Mouse (Mus musculus) intestine, postnatal 0 days (tissue): ENCODE results near the gene Usp8. TPM values are rescaled to one million over a fixed set of nuclear protein-coding genes. Genes with fewer than 3 reads are reported as not detected.

Source experiments
- ATAC-seq: fragments of 200-750 bp; cut with Nextera tagmentation; 2 replicates; pipeline ENCODE4 v1.8.0; 2017; ENCODE audit warnings: mild to moderate bottlenecking, moderate TSS enrichment, moderate library complexity
- H3K27ac ChIP-seq: fragments of 300-500 bp; sonication (generic); 2 replicates; pipeline ENCODE4 v1.5.1; 2014; ENCODE audit warnings: mild to moderate bottlenecking, low read depth, low read length, moderate library complexity
- H3K27me3 ChIP-seq: fragments of 300-500 bp; sonication (generic); replicated peaks from 2 replicates; pipeline ENCODE4 v1.6.1; 2014; ENCODE audit warnings: low read length, mixed read lengths; ENCODE audit not compliant: control insufficient read depth, insufficient read depth
- H3K36me3 ChIP-seq: fragments of 300-500 bp; sonication (generic); 2 replicates; pipeline ENCODE4 v1.6.1; 2014; ENCODE audit warnings: mild to moderate bottlenecking, moderate library complexity; ENCODE audit not compliant: control insufficient read depth, insufficient read depth
- H3K4me1 ChIP-seq: fragments of 300-500 bp; sonication (generic); replicated peaks from 2 replicates; pipeline ENCODE4 v1.6.1; 2014; ENCODE audit warnings: antibody characterized with exemption, low read length, mixed read lengths; ENCODE audit not compliant: control insufficient read depth, insufficient read depth
- H3K4me2 ChIP-seq: fragments of 300-500 bp; sonication (generic); replicated peaks from 2 replicates; pipeline ENCODE4 v1.6.1; 2014; ENCODE audit warnings: low read depth, mild to moderate bottlenecking, moderate library complexity
- H3K4me3 ChIP-seq: fragments of 300-500 bp; sonication (generic); 2 replicates; pipeline ENCODE4 v1.5.1; 2014; ENCODE audit warnings: low read depth, low read length
- H3K9ac ChIP-seq: fragments of 300-500 bp; sonication (generic); 2 replicates; pipeline ENCODE4 v1.6.1; 2014; ENCODE audit warnings: mild to moderate bottlenecking, low read depth, low read length
- H3K9me3 ChIP-seq: fragments of 300-500 bp; sonication (generic); 2 replicates; pipeline ENCODE4 v1.6.1; 2016; ENCODE audit warnings: mixed run types; ENCODE audit not compliant: control insufficient read depth
- CTCF ChIP-seq: sonication (generic); IDR thresholded peaks from 2 replicates; pipeline ENCODE4 v1.5.1; 2016; ENCODE audit warnings: low read depth, mild to moderate bottlenecking, control low read depth, antibody characterized with exemption, moderate library complexity
- WGBS: fragments of 180-500 bp; shearing (Covaris S2); extraction: QIAGEN DNeasy Blood & Tissue Kit; methylation state at CpG from one replicate; pipeline ENCODE4 v1.1.7; 2014; 5-methylcytosine and 5-hydroxymethylcytosine counted together
- polyA plus RNA-seq: library from polyadenylated mRNA; unstranded; fragments of >200 nt; fragmentation: Nextera tagmentation; extraction: Ambion mirVana; gene quantifications from 2 replicates; pipeline ENCODE4 v1.2.1, GENCODE M21; 2015

Usp8 gene
- polyA plus RNA-seq, 1 experiment from 2014 or later = 17.7 TPM

DNA sequence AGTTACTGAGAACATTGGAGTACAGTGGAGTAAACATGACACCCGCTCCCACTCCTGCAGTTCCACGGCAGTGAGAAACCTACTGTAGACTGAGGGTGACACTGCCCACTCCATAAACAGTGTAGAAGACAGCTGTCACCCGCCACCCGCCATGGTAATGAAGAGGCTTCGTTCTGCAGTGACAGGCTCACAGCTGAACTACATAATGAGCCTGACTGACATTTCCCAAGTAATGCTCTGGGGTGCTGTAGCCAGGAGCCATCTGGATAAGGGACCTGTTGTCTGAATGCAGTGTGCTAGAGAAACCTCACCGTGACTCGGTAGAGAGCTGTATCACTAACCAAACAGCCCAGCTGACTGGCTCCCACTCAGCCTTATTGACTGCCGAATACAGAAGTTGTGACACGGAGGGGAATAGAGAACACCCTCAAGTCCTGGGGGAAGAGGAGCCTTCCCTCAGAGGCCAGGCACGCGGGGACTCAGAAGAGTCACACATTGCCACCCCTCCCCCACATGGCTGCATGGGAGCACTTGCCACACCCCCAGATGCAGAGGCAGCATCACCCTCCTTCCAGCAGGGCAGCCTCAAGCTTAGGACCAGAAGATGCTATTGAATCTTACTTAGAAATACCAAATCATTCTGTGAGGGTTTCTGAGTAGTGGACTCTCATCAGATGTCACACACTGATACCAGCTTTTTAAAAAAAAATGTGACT is 58.9 kb downstream of the Usp8 start:
- Histone ChIP-seq H3K4me2 (no peak overlapping the region), H3K4me1 (no peaks in the 10 kb centered on the region), H3K4me3 (no peak overlapping the region), H3K9ac (no peak overlapping the region), H3K27ac (no peak overlapping the region), H3K9me3 (no peaks in the 10 kb centered on the region), H3K27me3 (no peaks in the 10 kb centered on the region), H3K36me3 (peaks cover 17% of the 10 kb centered on the region; the same call in 1 of the 2 replicates)
- TF ChIP-seq CTCF = no peak
- no peak for ATAC-seq
- 41% methylated on average over 11 of the region's 11 CpGs for WGBS

DNA sequence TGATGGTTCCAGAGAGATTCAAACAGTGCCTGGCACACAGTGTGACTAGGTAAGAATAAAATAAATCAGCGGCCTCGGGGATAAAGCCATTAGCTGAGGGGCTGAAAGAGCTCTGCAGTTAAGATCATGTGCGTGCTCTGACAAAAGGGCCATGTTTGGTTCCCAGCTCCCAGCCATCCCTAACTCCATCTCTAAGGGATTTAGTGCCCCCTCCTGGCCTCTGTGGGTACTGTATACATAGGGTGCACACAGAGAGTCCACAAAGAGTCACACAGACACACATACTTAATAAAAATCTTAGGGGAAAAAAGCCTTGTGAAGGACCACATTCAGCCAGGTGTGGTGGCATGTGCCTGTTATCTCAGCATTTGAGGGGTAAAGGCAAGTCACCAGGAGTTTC is 60.5 kb downstream of the Usp8 start:
- H3K9ac ChIP-seq = no peak overlapping the region
- peaks cover 2% of the 10 kb centered on the region; the same call in 1 of the 2 replicates for H3K36me3 ChIP-seq
- H3K27ac ChIP-seq = no peak overlapping the region
- ATAC-seq = no peak
- H3K9me3 ChIP-seq = no peaks in the 10 kb centered on the region
- no peaks in the 10 kb centered on the region for H3K4me1 ChIP-seq
- no peaks in the 10 kb centered on the region for H3K27me3 ChIP-seq
- H3K4me3 ChIP-seq = no peak overlapping the region
- 99% methylated on average over 3 of the region's 3 CpGs for WGBS
- no peak; the same call in 1 of the 2 replicates for TF ChIP-seq CTCF
- no peak overlapping the region for H3K4me2 ChIP-seq

DNA sequence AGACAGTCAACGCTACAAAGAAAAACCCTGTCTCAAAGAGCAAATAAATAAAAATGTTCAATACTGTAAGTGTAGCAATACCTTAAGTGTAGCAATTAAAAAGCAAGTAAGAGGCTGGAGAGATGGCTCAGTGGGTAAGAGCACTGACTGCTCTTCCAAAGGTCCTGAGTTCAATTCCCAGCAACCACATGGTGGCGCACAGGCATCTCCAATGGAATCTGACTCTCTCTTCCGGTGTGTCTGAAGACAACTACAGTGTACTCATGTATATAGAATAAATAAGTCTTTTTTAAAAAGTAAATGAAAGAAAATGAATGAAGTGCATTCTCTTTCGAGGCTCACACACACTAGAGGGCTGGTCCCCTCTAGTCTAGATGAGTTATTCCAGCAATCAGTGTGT is 61.1 kb downstream of the Usp8 start:
- peak; percentile 55 for TF ChIP-seq CTCF
- Histone ChIP-seq H3K4me1 (no peaks in the 10 kb centered on the region), H3K4me3 (no peak overlapping the region), H3K4me2 (no peak overlapping the region), H3K27ac (no peak overlapping the region), H3K27me3 (no peaks in the 10 kb centered on the region), H3K9ac (no peak overlapping the region), H3K9me3 (no peaks in the 10 kb centered on the region), H3K36me3 (no peaks in the 10 kb centered on the region; the same call in 1 of the 2 replicates)
- 73% methylated on average over 4 of the region's 4 CpGs for WGBS
- ATAC-seq = no peak

DNA sequence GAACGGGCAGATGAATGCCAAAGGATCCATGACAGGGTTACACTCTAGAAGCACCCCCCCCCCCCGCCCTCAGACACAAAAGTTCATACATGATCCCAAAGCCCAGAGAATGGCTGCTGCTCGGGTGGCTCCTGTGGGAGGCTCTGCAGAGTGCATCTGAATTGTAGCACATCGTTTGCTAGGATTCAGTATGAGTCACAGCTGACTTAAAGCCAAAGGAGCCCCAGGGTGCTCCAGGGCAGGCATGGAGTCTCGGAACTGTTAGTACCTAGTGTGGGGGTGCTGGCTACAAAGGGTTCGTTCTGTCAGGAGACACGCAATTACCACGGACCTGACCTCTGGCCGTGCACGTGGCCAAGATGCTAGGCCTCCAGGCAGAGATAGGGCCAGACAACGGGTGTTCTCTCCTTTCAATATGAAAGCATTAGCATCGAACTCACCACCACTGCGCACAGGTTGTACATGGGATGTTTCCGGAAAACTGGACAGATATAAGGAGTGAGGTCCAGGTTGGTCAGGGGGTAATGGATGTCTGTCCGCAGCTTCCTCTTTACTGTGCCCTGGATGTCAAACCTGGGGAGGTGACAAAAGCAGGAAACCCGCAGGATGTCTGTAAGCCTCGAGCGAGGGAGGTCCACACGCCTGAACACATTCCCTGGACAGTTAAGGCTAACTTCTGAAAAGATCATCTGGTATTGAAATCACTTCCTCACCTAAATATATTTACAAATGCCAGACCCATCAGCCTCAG is 62.5 kb downstream of the Usp8 start:
- no peak for TF ChIP-seq CTCF
- WGBS = 70% methylated on average over 19 of the region's 19 CpGs
- H3K9ac ChIP-seq = no peak overlapping the region
- H3K9me3 ChIP-seq = no peaks in the 10 kb centered on the region
- H3K27me3 ChIP-seq = no peaks in the 10 kb centered on the region
- H3K4me1 ChIP-seq = no peaks in the 10 kb centered on the region
- H3K4me2 ChIP-seq = no peak overlapping the region
- no peaks in the 10 kb centered on the region; the same call in 1 of the 2 replicates for H3K36me3 ChIP-seq
- ATAC-seq = no peak
- H3K27ac ChIP-seq = no peak overlapping the region
- H3K4me3 ChIP-seq = no peak overlapping the region

DNA sequence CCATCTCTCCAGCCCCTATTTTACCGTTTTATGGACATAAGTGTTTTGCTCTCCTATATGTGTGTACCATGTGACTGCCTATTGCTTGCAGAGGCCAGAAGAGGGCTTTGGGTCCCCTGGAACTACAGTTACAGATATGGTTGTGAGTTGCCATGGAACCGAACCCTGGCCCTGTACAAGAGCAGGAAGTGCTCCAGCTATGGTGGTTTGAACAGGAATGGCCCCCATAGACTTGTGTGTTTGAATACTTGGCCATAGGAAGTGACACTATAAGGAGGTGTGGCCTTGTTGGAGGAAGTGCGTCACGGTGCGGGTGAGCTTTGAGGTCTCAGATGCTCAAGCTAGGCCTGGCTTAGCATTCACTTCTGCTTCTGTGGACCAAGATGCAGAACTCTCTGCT is 65.1 kb downstream of the Usp8 start:
- no peak overlapping the region for H3K4me2 ChIP-seq
- no peak overlapping the region for H3K4me3 ChIP-seq
- no peak for TF ChIP-seq CTCF
- H3K27ac ChIP-seq = no peak overlapping the region
- WGBS = 89% methylated on average over 5 of the region's 5 CpGs
- no peaks in the 10 kb centered on the region for H3K27me3 ChIP-seq
- no peaks in the 10 kb centered on the region for H3K36me3 ChIP-seq
- no peaks in the 10 kb centered on the region for H3K4me1 ChIP-seq
- ATAC-seq = no peak
- H3K9ac ChIP-seq = no peak overlapping the region
- H3K9me3 ChIP-seq = no peaks in the 10 kb centered on the region

DNA sequence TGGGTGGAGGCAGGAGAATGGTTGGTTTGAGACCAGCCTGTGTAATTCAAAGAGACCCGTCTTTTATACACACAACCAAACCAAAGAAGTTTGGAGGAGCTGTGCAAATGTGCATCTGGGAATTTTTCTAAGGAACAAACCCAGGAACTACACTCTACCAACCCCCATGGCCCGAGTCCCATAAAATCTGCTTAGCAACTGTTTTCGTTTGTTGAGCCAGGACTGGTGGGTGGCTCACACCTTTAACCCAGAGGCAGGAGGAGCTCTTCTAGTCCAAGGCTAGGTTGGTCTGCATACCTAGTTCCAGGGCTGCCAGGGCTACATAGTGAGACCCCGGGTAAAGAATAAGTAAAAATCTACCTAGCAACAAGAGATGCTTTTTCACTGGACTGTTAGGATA is 68.8 kb downstream of the Usp8 start:
- H3K27ac ChIP-seq = no peak overlapping the region
- H3K9ac ChIP-seq = no peak overlapping the region
- WGBS = 60% methylated on average over 4 of the region's 4 CpGs
- H3K36me3 ChIP-seq = no peaks in the 10 kb centered on the region
- no peak for TF ChIP-seq CTCF
- no peaks in the 10 kb centered on the region for H3K27me3 ChIP-seq
- no peak overlapping the region for H3K4me3 ChIP-seq
- H3K4me1 ChIP-seq = no peaks in the 10 kb centered on the region
- no peak overlapping the region for H3K4me2 ChIP-seq
- no peaks in the 10 kb centered on the region for H3K9me3 ChIP-seq
- ATAC-seq = no peak
